26 mouse cellular contexts compared by ENCODE assay signal in genomic region chr5:116964171-116964570, GRCm38 (mm10).
DNase-seq lines count a peak whose midpoint lies in the region; ATAC-seq and TF ChIP-seq lines count a peak whose summit lies in the region.
"Had no signal": no experiment of that assay in that cellular context is flagged by ENCODE, and none has a peak within 500 bp of the region (broad histone marks: within the 10 kb centered on the region; RNA-seq: fewer than 3 reads in every experiment).

No protein-coding gene starts in this region.

- DNase-seq in forebrain, embryonic 14.5 days (ENCODE audit: low spot score), result peak; percentile 78
- DNase-seq in heart, adult 11 months, result peak; percentile 64
- DNase-seq in heart, adult 9 months (ENCODE audit: low spot score in 2 of 2), result no peak
- peak; percentile 78 for DNase-seq in brain, embryonic 14.5 days (ENCODE audit: low read depth)
- DNase-seq: adrenal gland, adult 8-10 months; adrenal gland, postnatal 14 days; adrenal gland, postnatal 36 days; B cell, adult 2 months; cerebellum, adult 11 months; cerebellum, adult 18-20 months; cerebellum, adult 8-10 months; cerebellum, adult 9-11 months; cerebellum, postnatal 14 days; cerebellum, postnatal 36 days; embryo, embryonic 11 days had no signal

- no peak overlapping the region for H3K9ac ChIP-seq in forebrain, embryonic 14.5 days (ENCODE audit: low read length)
- H3K9ac ChIP-seq in forebrain, embryonic 15.5 days (replicated peaks), result no peak overlapping the region
- H3K9ac ChIP-seq: embryonic facial prominence, embryonic 13.5 days; embryonic facial prominence, embryonic 15.5 days; forebrain, embryonic 12.5 days had no signal

- H3K9me3 ChIP-seq in forebrain, embryonic 14.5 days (replicated peaks; ENCODE audit: control insufficient read depth, low read length), result no peaks in the 10 kb centered on the region
- no peaks in the 10 kb centered on the region for H3K9me3 ChIP-seq in forebrain, embryonic 15.5 days
- H3K9me3 ChIP-seq: embryonic facial prominence, embryonic 13.5 days; embryonic facial prominence, embryonic 15.5 days; forebrain, embryonic 10.5 days had no signal

- no peaks in the 10 kb centered on the region for H3K36me3 ChIP-seq in forebrain, embryonic 14.5 days (ENCODE audit: control insufficient read depth, insufficient read depth, low read length)
- H3K36me3 ChIP-seq in forebrain, embryonic 15.5 days, result no peaks in the 10 kb centered on the region
- H3K36me3 ChIP-seq: embryonic facial prominence, embryonic 13.5 days; embryonic facial prominence, embryonic 15.5 days; forebrain, embryonic 10.5 days; forebrain, embryonic 12.5 days; G1E had no signal

- H3K4me3 ChIP-seq in forebrain, embryonic 14.5 days (ENCODE audit: low read depth, low read length), result no peak overlapping the region
- no peak overlapping the region for H3K4me3 ChIP-seq in forebrain, embryonic 15.5 days
- H3K4me3 ChIP-seq: embryonic facial prominence, embryonic 13.5 days; embryonic facial prominence, embryonic 15.5 days; erythroblast, embryonic 14.5 days; forebrain, embryonic 10.5 days; forebrain, embryonic 12.5 days had no signal

- no peak for TF ChIP-seq POLR2A in brain, embryonic 14.5 days (IDR thresholded peaks at IDR 0.05; ENCODE audit: borderline replicate concordance, extremely low read depth, insufficient read depth, insufficient read length, poor library complexity, severe bottlenecking)

- ATAC-seq in forebrain, embryonic 14.5 days, result no peak
- ATAC-seq in forebrain, embryonic 15.5 days (replicated peaks), result no peak
- ATAC-seq: activated CD4-positive, CD25-positive, alpha-beta regulatory T cell, adult 4 months; CD4-positive, CD25-positive, alpha-beta regulatory T cell, adult 4 months; Patski had no signal

- WGBS in forebrain, embryonic 14.5 days, result 28% methylated on average over 7 of the region's 7 CpGs
- WGBS in forebrain, embryonic 15.5 days, result 24% methylated on average over 7 of the region's 7 CpGs

- no peak for TF ChIP-seq CTCF in brain, embryonic 14.5 days (IDR thresholded peaks at IDR 0.05; ENCODE audit: borderline replicate concordance, extremely low read depth, insufficient read depth, insufficient read length)

- no peaks in the 10 kb centered on the region for H3K4me1 ChIP-seq in forebrain, embryonic 14.5 days (ENCODE audit: control insufficient read depth, insufficient read depth, low read length)
- H3K4me1 ChIP-seq in forebrain, embryonic 15.5 days, result peaks cover 8% of the 10 kb centered on the region; the same call in 1 of the 2 replicates
- H3K4me1 ChIP-seq: embryonic facial prominence, embryonic 13.5 days; embryonic facial prominence, embryonic 15.5 days; forebrain, embryonic 12.5 days had no signal

- no peak overlapping the region for H3K4me2 ChIP-seq in forebrain, embryonic 14.5 days (ENCODE audit: low read length)
- H3K4me2 ChIP-seq in forebrain, embryonic 15.5 days (replicated peaks), result no peak overlapping the region
- H3K4me2 ChIP-seq: embryonic facial prominence, embryonic 13.5 days; embryonic facial prominence, embryonic 15.5 days; forebrain, embryonic 12.5 days had no signal

- no peak overlapping the region for H3K27ac ChIP-seq in forebrain, embryonic 14.5 days (ENCODE audit: low read depth, low read length)
- H3K27ac ChIP-seq in forebrain, embryonic 15.5 days (replicated peaks), result no peak overlapping the region
- H3K27ac ChIP-seq: embryonic facial prominence, embryonic 13.5 days; embryonic facial prominence, embryonic 15.5 days; forebrain, embryonic 10.5 days; forebrain, embryonic 12.5 days had no signal

- no peaks in the 10 kb centered on the region for H3K27me3 ChIP-seq in forebrain, embryonic 14.5 days (replicated peaks; ENCODE audit: control insufficient read depth, insufficient read depth, low read length)
- no peaks in the 10 kb centered on the region for H3K27me3 ChIP-seq in forebrain, embryonic 15.5 days
- H3K27me3 ChIP-seq: CH12.LX; embryonic facial prominence, embryonic 13.5 days; embryonic facial prominence, embryonic 15.5 days; forebrain, embryonic 12.5 days; Patski had no signal

Comparison
In these comparisons a context has a peak if more than half of its experiments do, and no peak if none do; other contexts are left out.
1. DNase-seq: peak in forebrain, embryonic 14.5 days (single experiment), heart, adult 11 months (single experiment) and brain, embryonic 14.5 days (single experiment); none in heart, adult 9 months (0 of 2).